Mouse (Mus musculus) cerebellum, postnatal 4 days (tissue): ENCODE measurements around the gene Olfr191.
"Not testable (repeated sequence)": the region's sequence is repeated elsewhere in the genome, so short reads cannot be mapped to it uniquely, and the experiment has no call there.

Source experiments
- DNase-seq, 2 experiments: peaks; one replicate each; pipeline ENCODE4 v3.0.0; 2022; ENCODE audit warnings: low spot score in 2 of 2, mixed read lengths in 1 of 2

Olfr191 gene

DNA sequence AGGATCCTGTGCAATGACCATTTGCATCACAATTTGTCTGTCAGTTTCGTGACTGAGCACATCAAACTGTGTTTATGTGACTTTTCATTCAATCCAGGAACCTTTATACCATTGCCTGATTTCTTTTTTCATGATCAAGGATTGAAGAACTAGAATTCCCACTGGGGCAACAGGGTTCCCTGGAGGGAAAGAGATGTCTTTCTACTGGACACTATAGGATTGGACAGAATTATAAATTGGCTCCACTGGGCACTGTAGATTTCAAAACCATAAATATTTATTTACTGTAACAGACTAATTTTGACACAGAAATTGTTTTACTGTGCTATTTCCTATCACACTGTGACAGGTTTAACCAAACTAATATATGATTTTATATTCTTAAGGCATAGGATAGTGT, at the start of gene Olfr191:
TSS of gene Olfr191 (minus strand) at position 101 of the 400 bp plus-strand sequence.
- DNase-seq = not testable (repeated sequence)

DNA sequence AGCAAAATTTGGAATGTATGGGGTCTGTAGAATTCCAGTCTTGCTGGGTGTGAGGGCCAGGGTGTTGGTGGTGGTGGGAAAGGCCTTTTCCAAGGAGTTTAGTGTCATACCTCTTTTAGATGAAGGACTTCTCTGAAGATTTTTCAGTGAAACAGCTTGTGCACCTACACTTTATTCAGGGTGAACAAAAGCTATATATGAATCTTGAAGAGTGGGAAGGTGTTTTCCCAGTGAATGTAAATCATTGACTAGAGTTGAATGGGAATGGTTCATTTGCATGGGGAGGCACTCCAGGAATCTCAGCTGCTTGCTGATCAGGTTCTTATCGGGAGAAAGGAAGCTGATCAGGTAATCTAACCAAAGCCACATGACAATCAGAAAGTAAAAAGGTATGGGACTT, 41.1 kb upstream of the Olfr191 start:
- no peak for DNase-seq

DNA sequence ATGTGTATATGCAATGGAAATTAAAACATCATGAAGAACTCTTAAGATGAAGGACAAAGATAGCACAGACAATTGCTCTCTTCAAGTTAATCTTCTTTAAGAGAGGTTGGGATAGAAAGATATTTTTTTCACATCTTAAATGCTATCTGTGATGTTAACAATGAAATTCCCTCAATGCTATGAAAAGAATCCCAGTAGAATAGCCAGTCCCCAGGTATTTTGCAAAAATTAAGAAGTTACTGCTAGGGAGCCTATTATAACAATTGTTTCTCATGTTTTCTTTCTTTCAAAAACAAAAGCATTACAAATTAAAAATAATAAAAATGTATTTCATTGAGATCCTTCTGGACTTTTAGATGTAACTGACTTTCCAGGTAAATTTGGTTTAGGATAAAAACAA, 31.3 kb upstream of the Olfr191 start, which contains the start of gene Olfr194:
TSS of gene Olfr194 (minus strand) at position 101 of the 400 bp plus-strand sequence.
- no peak for DNase-seq

- no peak for DNase-seq
Measured at GRCm38 (mm10) chr16:59111781-59112180, 22.2 kb upstream of the Olfr191 start, which contains the start of gene Olfr193. Olfr193 (minus strand) TSS chr16:59111881.

DNA sequence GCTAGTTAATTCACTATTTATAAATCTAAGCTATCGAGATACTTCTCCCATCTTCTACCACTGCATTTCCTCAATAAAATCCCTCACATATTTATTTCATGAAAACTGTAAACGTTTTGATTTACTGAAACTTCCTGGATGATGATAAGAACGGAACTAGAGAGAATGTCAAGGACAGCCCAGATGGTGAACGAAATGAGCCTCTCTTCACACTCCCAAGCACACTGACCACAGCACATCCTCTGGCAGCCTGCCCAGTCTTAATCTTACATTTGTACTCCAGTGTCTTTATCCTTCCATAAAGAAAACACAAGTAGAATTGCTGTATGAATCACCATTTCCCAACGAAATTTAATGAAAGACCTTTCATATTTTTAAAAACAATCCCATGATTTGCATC, 18.9 kb upstream of the Olfr191 start:
- not testable (repeated sequence) for DNase-seq

DNA sequence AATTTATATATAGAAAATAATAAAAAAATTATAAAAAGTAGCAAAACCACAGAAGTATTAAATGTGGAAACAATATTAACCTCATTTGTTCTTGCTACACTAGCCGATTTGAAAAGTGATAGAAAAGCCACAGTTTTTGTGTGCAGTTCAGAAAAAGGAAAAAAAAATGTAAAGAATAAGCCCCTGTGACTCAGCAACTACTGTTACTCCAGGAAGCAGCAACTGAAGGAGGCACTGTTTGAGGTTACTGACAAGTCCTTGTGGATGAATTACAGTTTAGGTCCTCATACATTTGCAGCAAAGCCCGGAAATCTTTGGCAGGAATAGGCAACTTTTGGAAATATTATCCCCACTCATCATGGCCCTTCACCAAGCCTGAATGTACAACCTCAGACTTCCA, 15.7 kb upstream of the Olfr191 start:
- no peak for DNase-seq

DNA sequence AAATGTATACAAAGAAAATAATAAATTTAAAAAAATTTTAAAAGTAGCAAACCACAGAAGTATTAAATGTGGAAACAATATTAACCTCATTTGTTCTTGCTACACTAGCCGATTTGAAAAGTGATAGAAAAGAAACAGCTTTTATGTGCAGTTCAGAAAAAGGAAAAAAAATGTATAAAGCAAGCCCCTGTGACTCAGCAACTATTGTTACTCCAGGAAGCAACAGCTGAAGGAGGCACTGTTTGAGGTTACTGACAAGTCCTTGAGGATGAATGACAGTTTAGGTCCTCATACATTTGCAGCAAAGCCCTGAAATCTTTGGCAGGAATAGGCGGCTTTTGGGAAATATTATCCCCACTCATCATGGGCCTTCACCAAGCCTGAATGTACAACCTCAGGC, 8.5 kb downstream of the Olfr191 start:
- DNase-seq = not testable (repeated sequence)

DNA sequence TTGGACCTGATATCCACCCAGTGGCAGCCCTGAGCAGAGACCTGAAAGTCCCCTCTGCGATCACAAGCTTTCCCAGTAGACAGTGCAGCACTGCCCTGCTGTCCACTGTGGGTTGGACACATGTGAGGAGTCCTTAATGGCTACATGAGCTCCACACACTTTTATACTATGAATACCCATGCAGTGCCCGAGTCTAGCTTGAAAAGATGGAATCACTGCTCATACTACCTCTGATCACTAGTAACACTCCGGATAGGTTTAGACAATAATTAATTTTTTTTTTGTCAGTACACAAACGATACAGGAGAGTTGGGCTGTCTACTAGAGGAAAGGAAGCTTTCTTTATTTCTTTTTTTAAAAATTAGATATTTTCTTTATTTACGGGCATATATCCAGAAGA, 11.7 kb downstream of the Olfr191 start, which contains the start of gene Olfr190:
TSS of gene Olfr190 (minus strand) at position 101 of the 400 bp plus-strand sequence.
- DNase-seq = no peak

DNA sequence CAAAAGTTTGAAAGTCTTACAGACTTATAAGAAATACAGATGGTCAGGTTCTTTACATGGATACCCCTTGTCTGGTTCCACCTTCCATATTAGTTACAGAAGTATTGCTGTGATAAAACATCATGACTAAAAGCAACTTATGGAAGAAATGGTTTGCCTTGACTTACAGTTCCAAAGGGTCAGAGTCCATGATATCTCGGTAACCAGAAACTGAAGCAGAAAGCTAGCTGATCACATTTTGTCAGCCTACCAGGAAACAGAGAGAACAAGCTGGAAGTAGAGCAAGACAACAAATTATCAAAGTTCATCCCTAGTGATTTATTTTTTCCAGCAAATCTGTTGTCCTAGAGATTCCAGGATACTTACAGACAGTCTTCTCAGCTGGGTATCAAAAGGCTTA, 16.1 kb downstream of the Olfr191 start:
- DNase-seq = no peak

DNA sequence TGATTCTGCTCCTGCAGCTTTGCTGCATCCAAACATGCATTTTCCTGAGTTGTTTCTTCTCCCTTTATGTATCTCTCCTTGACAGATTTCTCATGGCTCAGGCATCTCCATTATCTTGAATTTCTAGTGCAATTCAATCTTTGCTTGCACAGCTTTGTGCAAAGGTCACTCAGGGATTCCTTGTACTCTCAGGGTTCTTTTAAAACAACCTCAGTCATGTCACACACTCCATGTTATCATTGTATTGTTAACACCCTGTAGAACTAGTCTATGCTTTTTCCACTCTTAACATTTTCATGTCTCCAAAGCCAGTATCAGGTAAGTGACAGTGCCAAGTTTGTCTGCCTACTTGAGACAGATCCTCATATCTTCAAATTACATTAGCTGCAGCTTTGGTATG, 17.9 kb downstream of the Olfr191 start:
- no peak for DNase-seq

GRCm38 (mm10) chr16:59062411-59062810, 27.2 kb downstream of the Olfr191 start:
- not testable (repeated sequence) for DNase-seq

- DNase-seq = not testable (repeated sequence)
Measured at GRCm38 (mm10) chr16:59049286-59049685, 40.3 kb downstream of the Olfr191 start.

GRCm38 (mm10) chr16:59048860-59049259, 40.8 kb downstream of the Olfr191 start:
- DNase-seq = no peak

DNA sequence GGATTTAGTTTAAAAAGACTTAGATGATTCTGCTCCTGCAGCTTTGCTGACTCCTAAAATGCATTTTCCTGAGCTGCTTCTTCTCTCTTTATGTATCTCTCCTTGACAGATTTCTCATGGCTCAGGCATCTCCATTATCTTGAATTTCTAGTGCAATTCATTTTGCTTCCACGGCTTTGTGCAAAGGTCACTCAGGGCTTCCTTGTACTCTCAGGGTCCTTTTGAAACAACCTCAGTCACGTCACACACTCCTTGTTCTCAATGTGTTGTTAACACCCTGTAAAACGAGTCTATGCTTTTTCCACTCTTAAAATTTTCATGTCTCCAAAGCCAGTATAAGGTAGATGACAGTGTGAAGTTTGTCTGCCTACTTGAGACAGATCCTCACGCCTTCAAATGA, 42.0 kb downstream of the Olfr191 start:
- DNase-seq = no peak

DNA sequence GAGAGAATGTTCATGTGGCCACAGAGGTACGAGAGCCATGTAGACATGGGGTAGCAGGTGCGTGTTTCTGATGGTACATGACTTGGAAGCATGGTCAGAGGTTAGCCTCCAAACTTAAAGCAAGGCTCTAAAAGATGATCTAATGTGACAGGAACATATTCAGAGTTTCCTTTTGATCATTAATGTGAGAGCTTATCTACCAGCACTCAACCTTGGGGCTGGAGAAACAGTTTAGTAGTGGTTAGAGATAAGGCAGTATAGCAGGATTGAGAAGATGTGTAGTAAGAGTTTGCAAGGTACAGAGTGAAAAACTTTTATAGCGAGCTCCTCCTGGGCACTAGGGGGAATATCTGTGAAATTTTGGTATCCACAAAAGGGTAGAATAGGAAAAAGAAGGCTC, 43.8 kb downstream of the Olfr191 start:
- DNase-seq = no peak

GRCm38 (mm10) chr16:59039710-59040109, 49.9 kb downstream of the Olfr191 start, which contains the start of gene Olfr187:
Olfr187 (minus strand) TSS chr16:59039767.
- DNase-seq = no peak
